Mouse (Mus musculus): ENCODE measurements around the gene Taar5. TPM values are rescaled to one million over a fixed set of nuclear protein-coding genes. Genes with fewer than 3 reads are reported as not detected.

Gene Taar5
- polyA plus RNA-seq, 1 experiment = not detected

- H3K36me3 ChIP-seq (ENCODE audit: control insufficient read depth, insufficient read depth) = no peaks in the 10 kb centered on the region
- no peak overlapping the region for H3ac ChIP-seq (ENCODE audit: control insufficient read depth, insufficient read length)
- no peaks in the 10 kb centered on the region for H3K79me2 ChIP-seq (ENCODE audit: control insufficient read depth, insufficient read depth)
- H3K4me2 ChIP-seq (ENCODE audit: low read depth) = no peak overlapping the region
- peaks cover 4% of the 10 kb centered on the region for H3K27me3 ChIP-seq (ENCODE audit: control insufficient read depth, insufficient read depth, insufficient read length)
- TF ChIP-seq USF1 (IDR thresholded peaks at IDR 0.05; ENCODE audit: low read depth) = no peak
- TF ChIP-seq MAX (IDR thresholded peaks at IDR 0.05; ENCODE audit: low read depth) = no peak
- no peak for TF ChIP-seq POLR2AphosphoS2 (IDR thresholded peaks at IDR 0.05; ENCODE audit: insufficient read length, low read depth)
- TF ChIP-seq SRF (IDR thresholded peaks at IDR 0.05; ENCODE audit: control insufficient read depth, insufficient read length, low read depth) = no peak
- TF ChIP-seq TCF12 (IDR thresholded peaks at IDR 0.05; ENCODE audit: insufficient read depth, poor library complexity, severe bottlenecking) = no peak
- no peak for TF ChIP-seq MYOD1 (IDR thresholded peaks at IDR 0.05; ENCODE audit: control insufficient read depth in 1 of 3, insufficient read length in 2 of 3, low read depth in 2 of 3)
- TF ChIP-seq POLR2A (IDR thresholded peaks at IDR 0.05; ENCODE audit: insufficient read length, low read depth) = no peak
- TF ChIP-seq CEBPB (IDR thresholded peaks at IDR 0.05; ENCODE audit: insufficient read depth, poor library complexity, severe bottlenecking) = no peak
- no peak for TF ChIP-seq TCF3 (IDR thresholded peaks at IDR 0.05; ENCODE audit: insufficient read length, low read depth)
- H3K4me3 ChIP-seq = no peak overlapping the region
Measured at GRCm38 (mm10) chr10:23942465-23942864, 28.0 kb upstream of the Taar5 start.

- Histone ChIP-seq H3K4me2 (ENCODE audit: low read depth) (no peak overlapping the region), H3ac (ENCODE audit: control insufficient read depth, insufficient read length) (no peak overlapping the region)
- TF ChIP-seq TCF12 (IDR thresholded peaks at IDR 0.05; ENCODE audit: insufficient read depth, poor library complexity, severe bottlenecking) (no peak), SRF (IDR thresholded peaks at IDR 0.05; ENCODE audit: control insufficient read depth, insufficient read length, low read depth) (no peak), POLR2AphosphoS2 (IDR thresholded peaks at IDR 0.05; ENCODE audit: insufficient read length, low read depth) (no peak), CEBPB (IDR thresholded peaks at IDR 0.05; ENCODE audit: insufficient read depth, poor library complexity, severe bottlenecking) (no peak), USF1 (IDR thresholded peaks at IDR 0.05; ENCODE audit: low read depth) (no peak)
Measured at GRCm38 (mm10) chr10:23948026-23948425, 22.5 kb upstream of the Taar5 start.

GRCm38 (mm10) chr10:23949508-23950005 is 20.9 kb upstream of the Taar5 start, which contains the start of gene Taar3:
Gene Taar3 (plus strand): TSS chr10:23949558.
- Histone ChIP-seq H3K79me2 (ENCODE audit: control insufficient read depth, insufficient read depth) (no peaks in the 10 kb centered on the region), H3K27me3 (ENCODE audit: control insufficient read depth, insufficient read depth, insufficient read length) (peaks cover 8% of the 10 kb centered on the region), H3K4me2 (ENCODE audit: low read depth) (no peak within 1 kb of the TSS), H3K36me3 (ENCODE audit: control insufficient read depth, insufficient read depth) (no peaks in the 10 kb centered on the region), H3K4me3 (no peak within 1 kb of the TSS), H3ac (ENCODE audit: control insufficient read depth, insufficient read length) (no peak within 1 kb of the TSS)
- no peak for TF ChIP-seq POLR2A (IDR thresholded peaks at IDR 0.05; ENCODE audit: insufficient read length, low read depth)
- TF ChIP-seq CEBPB (IDR thresholded peaks at IDR 0.05; ENCODE audit: insufficient read depth, poor library complexity, severe bottlenecking) = no peak
- TF ChIP-seq MYOD1 (IDR thresholded peaks at IDR 0.05; ENCODE audit: control insufficient read depth in 1 of 3, insufficient read length in 2 of 3, low read depth in 2 of 3) = no peak
- TF ChIP-seq REST (IDR thresholded peaks at IDR 0.05; ENCODE audit: insufficient read depth, insufficient read length) = no peak
- TF ChIP-seq TCF3 (IDR thresholded peaks at IDR 0.05; ENCODE audit: insufficient read length, low read depth) = no peak

More at GRCm38 (mm10) chr10:23948026-23948425, 22.5 kb upstream of the Taar5 start:
- Histone ChIP-seq H3K27me3 (ENCODE audit: control insufficient read depth, insufficient read depth, insufficient read length) (peaks cover 8% of the 10 kb centered on the region), H3K36me3 (ENCODE audit: control insufficient read depth, insufficient read depth) (no peaks in the 10 kb centered on the region), H3K4me3 (no peak overlapping the region), H3K79me2 (ENCODE audit: control insufficient read depth, insufficient read depth) (no peaks in the 10 kb centered on the region)

- Histone ChIP-seq H3K27me3 (ENCODE audit: control insufficient read depth, insufficient read depth, insufficient read length) (peaks cover 8% of the 10 kb centered on the region), H3K4me2 (ENCODE audit: low read depth) (no peak overlapping the region), H3K36me3 (ENCODE audit: control insufficient read depth, insufficient read depth) (no peaks in the 10 kb centered on the region), H3K4me3 (no peak overlapping the region), H3ac (ENCODE audit: control insufficient read depth, insufficient read length) (no peak overlapping the region), H3K79me2 (ENCODE audit: control insufficient read depth, insufficient read depth) (no peaks in the 10 kb centered on the region)
- TF ChIP-seq MYOG (IDR thresholded peaks at IDR 0.05; ENCODE audit: control insufficient read depth in 1 of 3, insufficient read depth in 1 of 3, insufficient read length in 2 of 3, low read depth in 2 of 3) = no peak
Measured at GRCm38 (mm10) chr10:23951714-23952113, 18.8 kb upstream of the Taar5 start.

GRCm38 (mm10) chr10:23959071-23959470 is 11.4 kb upstream of the Taar5 start:
- Histone ChIP-seq H3K79me2 (ENCODE audit: control insufficient read depth, insufficient read depth) (no peaks in the 10 kb centered on the region), H3K4me3 (no peak overlapping the region), H3K4me2 (ENCODE audit: low read depth) (no peak overlapping the region), H3K27me3 (ENCODE audit: control insufficient read depth, insufficient read depth, insufficient read length) (no peaks in the 10 kb centered on the region), H3ac (ENCODE audit: control insufficient read depth, insufficient read length) (no peak overlapping the region), H3K36me3 (ENCODE audit: control insufficient read depth, insufficient read depth) (no peaks in the 10 kb centered on the region)
- no peak for TF ChIP-seq CEBPB (IDR thresholded peaks at IDR 0.05; ENCODE audit: insufficient read depth, poor library complexity, severe bottlenecking)
- no peak for TF ChIP-seq E2F4 (IDR thresholded peaks at IDR 0.05; ENCODE audit: insufficient read depth)
- TF ChIP-seq USF1 (IDR thresholded peaks at IDR 0.05; ENCODE audit: low read depth) = no peak
- no peak for TF ChIP-seq SRF (IDR thresholded peaks at IDR 0.05; ENCODE audit: control insufficient read depth, insufficient read length, low read depth)
- no peak for TF ChIP-seq TCF3 (IDR thresholded peaks at IDR 0.05; ENCODE audit: insufficient read length, low read depth)
- TF ChIP-seq TCF12 (IDR thresholded peaks at IDR 0.05; ENCODE audit: insufficient read depth, poor library complexity, severe bottlenecking) = no peak
- TF ChIP-seq POLR2AphosphoS2 (IDR thresholded peaks at IDR 0.05; ENCODE audit: insufficient read length, low read depth) = no peak
- no peak for TF ChIP-seq MAX (IDR thresholded peaks at IDR 0.05; ENCODE audit: low read depth)
- no peak for TF ChIP-seq MYOG (IDR thresholded peaks at IDR 0.05; ENCODE audit: control insufficient read depth in 1 of 3, insufficient read depth in 1 of 3, insufficient read length in 2 of 3, low read depth in 2 of 3)
- TF ChIP-seq REST (IDR thresholded peaks at IDR 0.05; ENCODE audit: insufficient read depth, insufficient read length) = no peak
- no peak for TF ChIP-seq MYOD1 (IDR thresholded peaks at IDR 0.05; ENCODE audit: control insufficient read depth in 1 of 3, insufficient read length in 2 of 3, low read depth in 2 of 3)
- no peak for TF ChIP-seq POLR2A (IDR thresholded peaks at IDR 0.05; ENCODE audit: insufficient read length, low read depth)
